Mouse (Mus musculus): ENCODE results near the gene 4931440F15Rik.

4931440F15Rik gene

DNA sequence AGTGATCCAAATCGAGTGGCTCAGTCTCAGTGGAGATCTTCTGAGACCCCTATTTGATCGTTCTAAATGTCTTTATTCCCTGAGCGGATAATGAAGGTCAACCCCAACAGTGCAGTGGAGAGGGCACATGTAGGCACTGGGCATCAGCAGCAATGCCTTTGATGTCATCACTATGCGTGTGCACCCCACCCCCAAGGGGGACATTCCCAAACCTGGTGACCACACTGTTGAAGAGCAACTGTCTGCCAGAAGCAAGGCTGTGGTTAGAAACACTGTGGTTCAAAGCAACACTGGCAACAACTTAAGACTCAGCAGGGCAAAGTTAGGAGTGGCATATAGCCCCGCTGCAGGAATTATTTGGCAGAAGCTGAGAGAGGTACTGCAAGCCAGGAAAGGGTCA lies 18.1 kb downstream of the 4931440F15Rik start:
- in situ Hi-C loops (cut with MboI; ENCODE audit: unreplicated experiment in 2 of 2) = no loop called here

DNA sequence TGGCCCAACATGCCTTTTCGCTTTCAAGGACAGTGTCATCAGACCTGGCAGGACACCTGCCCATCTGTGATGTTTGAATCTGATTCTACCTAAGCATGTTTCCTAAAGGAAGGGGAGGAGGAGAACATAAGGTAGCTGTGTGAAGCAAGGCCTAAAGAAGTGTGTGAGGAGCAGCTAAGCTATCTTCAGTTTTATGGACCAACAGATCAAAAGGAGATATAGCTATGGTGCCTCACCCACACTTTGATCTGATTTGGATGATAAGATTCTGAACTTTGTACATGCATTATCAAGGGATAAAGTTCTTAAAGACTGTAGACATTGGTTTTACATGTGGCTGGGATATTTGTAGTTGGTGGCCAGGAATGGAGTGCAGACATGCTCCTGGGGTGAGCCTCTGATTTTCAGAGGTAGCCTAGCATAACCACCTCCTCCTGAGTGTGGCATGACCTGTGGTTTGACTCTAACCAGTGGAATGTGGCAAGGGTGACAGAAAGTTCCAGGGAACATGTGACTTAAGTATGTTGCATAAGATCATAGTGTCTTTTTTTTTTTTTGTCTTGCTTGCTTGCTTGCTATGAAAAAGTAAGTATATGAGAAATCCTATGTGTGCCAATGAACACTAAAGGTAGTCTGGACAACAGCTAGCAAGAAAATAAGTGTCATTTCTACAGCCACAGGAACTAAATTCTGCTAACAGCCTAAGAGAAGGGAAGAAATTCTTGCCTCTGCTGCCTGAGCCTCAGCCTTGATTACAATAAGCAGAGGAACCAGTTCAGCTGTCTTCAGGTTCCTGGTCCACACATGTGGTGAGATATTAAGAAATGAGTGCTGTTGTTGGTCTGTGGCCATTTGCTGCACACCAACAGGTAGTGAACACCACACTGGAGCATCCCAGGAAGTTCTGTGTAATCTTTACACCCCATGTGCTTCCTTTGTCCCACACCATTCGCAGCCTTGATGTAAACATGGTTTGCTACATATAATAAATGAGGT lies 23.7 kb downstream of the 4931440F15Rik start:
- in situ Hi-C loops (cut with MboI; ENCODE audit: unreplicated experiment in 2 of 2) = no loop called here

DNA sequence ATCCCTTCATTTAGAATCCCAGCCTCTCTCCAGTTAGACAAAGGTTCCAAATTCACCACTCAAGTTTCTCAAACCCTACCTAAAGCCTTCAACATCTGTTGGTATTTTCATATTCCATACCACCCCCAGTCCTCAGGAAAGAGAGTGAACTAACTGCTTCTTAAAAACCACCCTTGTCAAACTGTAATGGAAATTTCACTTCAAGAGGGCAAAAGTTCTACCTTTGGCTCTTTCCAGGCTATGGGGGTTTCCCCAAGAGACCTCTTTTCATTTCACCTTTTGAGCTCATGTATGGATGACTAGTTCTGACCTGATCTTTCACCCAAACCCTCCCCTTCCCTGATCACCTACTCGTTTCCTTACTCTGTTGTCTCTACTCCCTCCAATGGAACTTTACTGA lies 25.6 kb downstream of the 4931440F15Rik start:
- in situ Hi-C loops (cut with MboI; ENCODE audit: unreplicated experiment in 2 of 2) = no loop called here

DNA sequence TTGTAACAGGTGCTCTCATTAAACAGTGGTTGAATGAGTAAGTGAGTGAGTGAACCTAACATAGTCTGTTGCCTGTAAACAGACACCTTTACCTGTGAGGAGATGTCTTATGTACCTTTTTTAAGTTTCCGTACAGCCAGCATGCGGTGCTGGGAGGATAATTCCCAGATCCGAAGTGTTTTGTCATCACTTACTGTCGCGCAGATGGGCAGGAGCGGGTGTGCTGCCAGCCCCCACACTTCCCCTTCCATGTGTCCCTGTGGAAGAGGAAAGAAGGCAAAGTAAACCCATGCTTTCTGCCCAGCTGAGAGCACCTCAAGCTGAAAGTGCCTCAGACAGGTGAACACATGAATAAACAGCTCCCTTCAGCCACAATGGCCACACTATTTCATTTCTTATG lies 30.4 kb downstream of the 4931440F15Rik start:
- in situ Hi-C loops (cut with MboI; ENCODE audit: unreplicated experiment in 2 of 2) = no loop called here

DNA sequence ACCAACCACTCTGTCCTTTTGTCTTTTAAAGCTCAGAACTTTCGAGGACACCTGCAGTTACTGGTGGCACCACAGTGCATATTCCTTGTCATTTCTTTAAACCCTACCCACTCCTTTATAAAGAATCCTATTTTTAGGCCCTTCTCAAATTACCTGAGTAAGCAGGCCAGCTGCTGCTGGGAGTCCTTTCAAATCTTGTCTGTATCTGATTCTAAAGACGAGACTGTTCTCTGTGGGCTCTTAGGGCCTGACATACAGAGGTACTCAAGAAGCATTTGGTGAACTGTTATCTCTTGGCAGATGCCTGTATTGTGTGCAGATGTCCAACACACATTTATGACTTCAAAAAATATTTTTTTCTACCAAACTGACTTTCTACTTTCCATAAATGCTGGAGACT lies 31.0 kb downstream of the 4931440F15Rik start:
- in situ Hi-C loops (cut with MboI; ENCODE audit: unreplicated experiment in 2 of 2) = no loop called here

DNA sequence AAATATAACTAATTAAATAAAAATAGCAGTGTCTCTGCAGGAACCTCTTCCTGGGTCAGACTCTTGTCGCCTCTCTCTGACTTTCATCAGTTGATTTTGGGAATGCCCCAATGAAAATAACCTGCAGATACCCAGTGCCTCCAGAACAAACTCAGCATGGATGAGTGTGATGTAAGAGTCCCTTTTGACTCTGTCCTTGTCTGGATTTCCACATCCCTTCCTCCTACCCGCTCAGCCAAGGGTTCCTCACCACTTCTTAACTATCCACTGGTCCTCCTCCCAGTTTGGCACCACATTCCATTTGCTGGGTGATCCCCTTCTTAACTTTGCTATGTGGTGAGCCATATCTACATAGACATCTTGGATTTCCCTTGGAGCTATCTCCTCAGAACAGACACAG lies 34.7 kb downstream of the 4931440F15Rik start:
- in situ Hi-C loops (cut with MboI; ENCODE audit: unreplicated experiment in 2 of 2) = no loop called here

DNA sequence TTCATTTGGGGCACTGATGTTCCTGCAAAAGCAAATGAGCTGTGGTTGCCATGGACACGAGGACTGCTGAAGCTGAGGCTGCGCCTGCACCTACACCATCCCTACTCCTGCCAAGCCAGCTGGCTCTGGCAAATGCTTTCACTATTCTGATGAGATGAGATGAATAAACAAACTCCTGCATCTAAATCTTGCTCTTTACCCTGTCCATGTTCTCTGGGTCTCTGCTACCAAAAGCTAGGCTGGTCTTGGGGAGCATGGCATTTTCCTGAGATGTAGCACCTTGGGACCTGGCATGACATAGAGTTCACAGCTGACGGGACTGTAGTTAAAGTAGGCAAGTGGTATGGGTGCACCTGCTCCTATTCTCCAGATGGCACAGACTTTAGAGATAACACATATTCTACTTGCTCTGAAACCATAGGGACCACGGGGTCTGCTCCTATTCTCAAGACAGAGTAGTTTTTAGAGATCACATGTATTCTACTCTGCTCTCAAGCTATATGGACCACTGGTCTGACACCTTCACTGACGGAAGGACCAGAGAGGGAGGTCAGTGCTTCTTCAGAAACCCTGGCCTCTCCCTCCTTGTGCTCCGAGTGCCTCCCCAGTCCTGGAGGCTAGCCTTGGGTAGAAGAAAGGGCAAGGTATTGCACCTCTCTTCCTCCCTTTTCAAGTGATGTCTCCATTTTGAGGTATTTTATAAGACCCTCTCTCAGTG lies 36.4 kb downstream of the 4931440F15Rik start:
- in situ Hi-C loops (cut with MboI; ENCODE audit: unreplicated experiment in 2 of 2) = no loop called here

DNA sequence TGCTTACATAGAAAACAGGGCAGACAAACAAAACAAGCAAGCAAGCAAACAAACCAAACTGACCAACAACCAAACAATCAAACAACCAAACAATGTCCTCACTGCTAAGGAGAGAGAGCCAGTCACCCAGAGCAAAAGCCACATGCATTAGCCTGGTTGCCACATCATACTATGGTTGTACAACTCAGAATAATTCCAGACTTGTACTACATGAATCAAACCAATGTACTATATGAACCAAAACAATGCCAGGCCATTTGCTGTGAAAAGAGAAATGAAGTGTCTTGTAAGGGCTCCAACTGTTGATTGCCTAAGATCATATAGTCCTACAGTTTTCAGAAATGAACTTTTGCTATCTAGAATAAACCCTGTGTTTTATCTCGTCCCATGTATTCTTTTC lies 37.0 kb downstream of the 4931440F15Rik start:
- in situ Hi-C loops (cut with MboI; ENCODE audit: unreplicated experiment in 2 of 2) = no loop called here

DNA sequence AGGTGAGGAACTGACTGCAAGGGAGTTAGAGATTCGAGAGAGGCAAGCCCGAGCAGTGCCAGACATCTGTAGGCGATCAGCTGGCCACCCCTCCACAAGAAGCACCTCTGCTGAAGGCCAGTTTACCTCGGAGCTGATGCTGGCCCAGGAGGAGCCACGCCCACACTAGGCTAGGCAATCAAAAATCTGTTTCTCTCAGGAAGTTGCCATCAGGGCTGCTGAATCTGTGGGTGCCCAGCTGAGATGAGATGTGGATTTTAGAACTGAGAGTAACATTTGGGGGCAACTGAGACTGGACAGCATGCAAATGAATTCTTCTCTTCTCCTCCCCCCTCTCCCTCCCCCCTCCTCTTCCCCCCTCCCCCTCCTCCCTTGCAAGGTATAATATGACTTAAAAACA lies 38.0 kb downstream of the 4931440F15Rik start:
- in situ Hi-C loops (cut with MboI; ENCODE audit: unreplicated experiment in 2 of 2) = no loop called here

DNA sequence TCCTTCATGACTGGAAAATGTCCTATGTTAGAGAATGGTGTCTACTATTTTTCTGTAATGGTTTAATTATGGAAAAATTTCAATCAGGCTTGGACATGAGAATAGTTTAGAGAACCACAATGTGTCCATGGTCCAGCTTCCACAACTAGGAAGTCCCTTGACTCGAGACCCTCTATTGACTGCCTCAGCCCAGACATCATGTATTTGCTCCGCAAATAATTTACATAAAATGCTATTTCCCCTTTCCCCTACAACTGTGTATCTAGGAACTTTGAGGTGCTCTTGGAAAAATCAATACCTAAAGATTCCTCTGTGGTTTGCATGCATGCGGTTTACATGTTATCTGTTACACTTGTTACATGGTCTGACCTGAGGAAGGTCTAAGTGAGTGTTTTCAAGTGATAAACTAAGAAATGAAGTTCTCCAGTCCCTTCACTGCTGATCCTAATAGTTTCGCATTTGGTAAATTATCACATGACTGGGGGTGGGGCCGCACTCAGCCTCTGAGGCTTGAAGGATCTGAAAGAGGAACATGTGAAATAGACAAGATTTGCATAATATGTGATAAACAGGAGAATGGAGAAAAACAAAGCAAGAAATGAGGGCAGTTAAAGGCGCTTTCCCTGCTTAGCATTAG lies 38.8 kb downstream of the 4931440F15Rik start:
- in situ Hi-C loops (cut with MboI; ENCODE audit: unreplicated experiment in 2 of 2) = no loop called here

DNA sequence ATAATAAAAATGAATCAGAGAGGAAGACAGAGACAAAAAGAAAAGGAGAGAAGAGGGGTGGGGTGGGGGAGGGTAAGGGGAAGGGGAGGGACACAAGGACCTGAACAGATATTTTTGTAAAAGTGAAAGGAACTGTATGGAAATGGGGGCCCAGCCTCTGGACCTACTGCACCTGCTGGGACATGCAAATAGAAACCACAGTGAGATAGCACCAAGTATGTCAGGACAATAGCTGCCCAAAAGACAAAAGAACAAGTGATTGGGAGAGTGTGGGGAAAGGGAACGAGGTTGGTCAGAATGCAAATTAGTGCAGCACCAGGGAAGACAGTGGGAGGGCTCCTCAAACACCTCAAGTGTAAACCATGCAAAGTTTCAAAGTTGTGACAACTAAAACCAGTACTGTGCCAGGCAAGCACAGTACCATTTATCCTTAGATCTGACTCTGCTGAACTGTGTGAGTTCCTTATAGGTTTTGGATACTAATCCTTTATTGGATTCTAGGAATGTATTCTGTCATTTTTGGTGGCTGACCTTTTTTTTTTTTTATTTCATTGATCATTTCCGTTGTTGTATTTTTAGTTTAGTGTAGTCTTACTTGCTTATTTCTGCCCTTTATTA lies 46.0 kb downstream of the 4931440F15Rik start:
- in situ Hi-C loops (cut with MboI; ENCODE audit: unreplicated experiment in 2 of 2) = no loop called here

DNA sequence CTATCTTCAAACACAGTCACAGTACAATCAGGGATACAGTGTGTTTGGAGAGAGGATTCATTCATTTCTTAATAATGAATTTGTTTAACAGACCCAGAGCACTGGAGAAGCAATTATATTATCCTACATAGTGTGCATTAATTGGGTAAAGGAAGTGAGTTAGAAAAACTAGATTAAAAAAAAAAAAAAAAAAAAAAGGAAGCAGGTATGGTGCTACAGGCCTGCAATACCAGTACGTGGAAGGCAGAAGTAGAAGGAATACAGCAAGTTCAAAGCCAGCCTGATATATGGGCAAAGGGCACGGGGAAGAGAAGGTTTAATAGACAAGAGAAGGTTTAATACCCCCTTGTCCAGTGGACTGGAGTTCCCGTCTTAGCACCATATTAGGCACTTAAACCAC lies 46.5 kb downstream of the 4931440F15Rik start:
- in situ Hi-C loops (cut with MboI; ENCODE audit: unreplicated experiment in 2 of 2) = no loop called here

DNA sequence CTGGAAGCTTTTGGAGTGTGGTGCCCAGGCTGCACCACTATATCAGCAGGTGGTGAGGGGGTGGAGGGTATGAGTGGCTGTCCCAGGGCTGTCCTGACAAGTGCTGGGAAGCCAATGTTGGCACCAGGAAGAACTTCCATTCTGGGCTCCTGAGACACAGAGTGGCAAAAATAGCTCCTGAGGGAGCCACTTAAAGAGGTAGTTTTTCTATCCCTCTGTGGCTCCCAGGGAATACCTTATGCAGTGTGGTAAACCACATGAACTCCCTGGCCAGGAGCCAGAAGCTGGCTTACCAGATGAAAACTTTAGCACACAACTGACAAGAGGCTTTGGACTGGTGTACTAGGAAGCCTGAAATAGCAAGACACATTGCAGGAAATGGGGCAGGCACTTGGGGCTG lies 47.5 kb downstream of the 4931440F15Rik start:
- in situ Hi-C loops (cut with MboI; ENCODE audit: unreplicated experiment in 2 of 2) = no loop called here

DNA sequence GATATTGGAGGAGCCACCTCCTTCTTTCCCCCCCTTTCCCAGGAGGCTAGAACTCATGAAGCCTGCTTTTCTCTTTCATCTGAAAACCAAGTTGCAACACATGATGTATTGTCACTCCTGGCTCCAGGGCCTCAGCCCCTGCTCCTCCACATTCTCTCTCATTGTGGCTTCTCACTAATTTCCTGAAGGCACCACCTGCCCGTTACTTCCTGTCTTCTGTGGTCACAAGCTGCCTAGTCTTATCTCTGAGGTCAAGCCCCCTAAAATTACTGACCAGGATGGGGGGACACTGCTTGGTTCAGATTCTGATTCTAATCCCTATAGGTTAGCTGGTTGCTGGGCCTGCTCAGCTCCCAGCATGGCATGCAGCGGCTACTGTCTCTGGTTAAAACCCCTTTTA lies 50.7 kb downstream of the 4931440F15Rik start:
- in situ Hi-C loops (cut with MboI; ENCODE audit: unreplicated experiment in 2 of 2) = no loop called here

DNA sequence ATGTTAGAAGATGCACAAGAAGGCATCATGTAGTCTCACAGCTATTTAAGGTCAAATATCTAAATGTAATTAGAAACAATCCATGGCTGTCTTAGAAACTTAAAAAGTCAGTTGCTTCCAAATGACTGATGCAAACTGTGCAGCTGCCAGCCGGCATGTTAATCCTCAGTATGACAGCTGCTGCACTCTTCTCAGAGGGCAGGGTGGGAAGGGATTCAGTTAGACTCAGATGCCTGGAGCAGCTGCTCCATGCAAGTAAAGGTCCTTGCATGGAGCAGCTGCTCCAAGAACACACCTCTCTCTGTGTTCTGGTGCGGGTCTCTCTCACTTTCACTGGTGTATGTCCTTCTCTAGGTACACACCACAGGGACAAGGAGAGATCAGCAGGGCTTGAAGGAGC lies 51.2 kb downstream of the 4931440F15Rik start:
- in situ Hi-C loops (cut with MboI; ENCODE audit: unreplicated experiment in 2 of 2) = no loop called here
